Mouse (Mus musculus): Measurements from ENCODE around the gene Aurkb. TPM values are rescaled to one million over a fixed set of nuclear protein-coding genes. Genes with fewer than 3 reads are reported as not detected.

Aurkb gene
- total RNA-seq, 1 experiment from 2014 or later = 8.3 TPM

- ATAC-seq (replicated peaks; ENCODE audit: insufficient number of reproducible peaks, low FRiP score, low TSS enrichment, poor library complexity, severe bottlenecking) = no peak
Observed at GRCm38 (mm10) chr11:69034585-69034984, 10.9 kb upstream of the Aurkb start.

GRCm38 (mm10) chr11:69035411-69035810 lies 10.0 kb upstream of the Aurkb start:
- no peak for ATAC-seq (replicated peaks; ENCODE audit: insufficient number of reproducible peaks, low FRiP score, low TSS enrichment, poor library complexity, severe bottlenecking)

- peak; percentile 58 for ATAC-seq (replicated peaks; ENCODE audit: insufficient number of reproducible peaks, low FRiP score, low TSS enrichment, poor library complexity, severe bottlenecking)
Observed at GRCm38 (mm10) chr11:69035849-69036248, 9.6 kb upstream of the Aurkb start.

- ATAC-seq (replicated peaks; ENCODE audit: insufficient number of reproducible peaks, low FRiP score, low TSS enrichment, poor library complexity, severe bottlenecking) = no peak
Observed at GRCm38 (mm10) chr11:69036486-69037230, 8.8 kb upstream of the Aurkb start.

- ATAC-seq (replicated peaks; ENCODE audit: insufficient number of reproducible peaks, low FRiP score, low TSS enrichment, poor library complexity, severe bottlenecking) = no peak
Observed at GRCm38 (mm10) chr11:69037231-69038061, 8.0 kb upstream of the Aurkb start.

- no peak for ATAC-seq (replicated peaks; ENCODE audit: insufficient number of reproducible peaks, low FRiP score, low TSS enrichment, poor library complexity, severe bottlenecking)
Observed at GRCm38 (mm10) chr11:69038173-69038572, 7.3 kb upstream of the Aurkb start.

GRCm38 (mm10) chr11:69046395-69046774 lies 938 bp downstream of the Aurkb start:
- no peak for ATAC-seq (replicated peaks; ENCODE audit: insufficient number of reproducible peaks, low FRiP score, low TSS enrichment, poor library complexity, severe bottlenecking)

- no peak for ATAC-seq (replicated peaks; ENCODE audit: insufficient number of reproducible peaks, low FRiP score, low TSS enrichment, poor library complexity, severe bottlenecking)
Observed at GRCm38 (mm10) chr11:69047592-69047991, 2.1 kb downstream of the Aurkb start.

- no peak for ATAC-seq (replicated peaks; ENCODE audit: insufficient number of reproducible peaks, low FRiP score, low TSS enrichment, poor library complexity, severe bottlenecking)
Observed at GRCm38 (mm10) chr11:69048151-69048550, 2.7 kb downstream of the Aurkb start.

GRCm38 (mm10) chr11:69050748-69051147 lies 5.3 kb downstream of the Aurkb start:
- no peak for ATAC-seq (replicated peaks; ENCODE audit: insufficient number of reproducible peaks, low FRiP score, low TSS enrichment, poor library complexity, severe bottlenecking)

- ATAC-seq (replicated peaks; ENCODE audit: insufficient number of reproducible peaks, low FRiP score, low TSS enrichment, poor library complexity, severe bottlenecking) = no peak
Observed at GRCm38 (mm10) chr11:69051771-69052170, 6.3 kb downstream of the Aurkb start.

GRCm38 (mm10) chr11:69052824-69053421 lies 7.5 kb downstream of the Aurkb start:
- ATAC-seq (replicated peaks; ENCODE audit: insufficient number of reproducible peaks, low FRiP score, low TSS enrichment, poor library complexity, severe bottlenecking) = no peak

- no peak for ATAC-seq (replicated peaks; ENCODE audit: insufficient number of reproducible peaks, low FRiP score, low TSS enrichment, poor library complexity, severe bottlenecking)
Observed at GRCm38 (mm10) chr11:69053848-69054247, 8.4 kb downstream of the Aurkb start.

- ATAC-seq (replicated peaks; ENCODE audit: insufficient number of reproducible peaks, low FRiP score, low TSS enrichment, poor library complexity, severe bottlenecking) = no peak; the same call in 1 of the 2 replicates
Observed at GRCm38 (mm10) chr11:69058265-69058664, 12.8 kb downstream of the Aurkb start.

- no peak for ATAC-seq (replicated peaks; ENCODE audit: insufficient number of reproducible peaks, low FRiP score, low TSS enrichment, poor library complexity, severe bottlenecking)
Observed at GRCm38 (mm10) chr11:69058729-69059356, 13.4 kb downstream of the Aurkb start.

- peak; percentile 82 for ATAC-seq (replicated peaks; ENCODE audit: insufficient number of reproducible peaks, low FRiP score, low TSS enrichment, poor library complexity, severe bottlenecking)
Observed at GRCm38 (mm10) chr11:69059357-69059974, 14.0 kb downstream of the Aurkb start, which contains the start of gene Borcs6. Gene Borcs6 (plus strand): TSS chr11:69059717.

- ATAC-seq (replicated peaks; ENCODE audit: insufficient number of reproducible peaks, low FRiP score, low TSS enrichment, poor library complexity, severe bottlenecking) = no peak
Observed at GRCm38 (mm10) chr11:69059975-69060411, 14.5 kb downstream of the Aurkb start.

GRCm38 (mm10) chr11:69060448-69061254 lies 15.2 kb downstream of the Aurkb start:
- ATAC-seq (replicated peaks; ENCODE audit: insufficient number of reproducible peaks, low FRiP score, low TSS enrichment, poor library complexity, severe bottlenecking) = no peak

Measured in monocyte, adult 5-6 weeks (primary cell).